Mouse (Mus musculus): ENCODE results near the gene Gm8212.
"Not testable (repeated sequence)": the region's sequence is repeated elsewhere in the genome, so short reads cannot be mapped to it uniquely, and the experiment has no call there.

The Gm8212 gene

DNA sequence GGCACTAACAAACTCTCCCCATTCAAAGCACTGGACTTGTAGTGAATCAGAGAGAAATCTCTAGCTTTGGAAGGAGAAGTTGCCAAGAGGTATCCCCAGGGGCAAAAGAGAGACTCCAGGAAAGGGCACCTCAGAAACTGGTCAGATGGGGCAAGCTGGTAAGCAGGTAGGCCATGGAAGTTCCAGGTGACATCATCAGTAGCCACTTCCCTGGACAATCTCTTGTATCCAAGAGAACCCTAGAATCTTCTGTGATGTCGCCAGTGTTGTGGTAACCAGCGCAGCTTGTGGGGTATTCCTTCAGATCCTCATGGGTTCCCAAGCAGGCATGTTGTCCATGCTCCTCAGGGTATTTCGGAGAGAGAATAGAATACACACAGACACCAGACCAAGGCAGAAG, at the start of gene Gm8212:
Gm8212 (plus strand) TSS at position 301 of the 400 bp plus-strand sequence.
- not testable (repeated sequence) for DNase-seq (ENCODE audit: low spot score)

DNA sequence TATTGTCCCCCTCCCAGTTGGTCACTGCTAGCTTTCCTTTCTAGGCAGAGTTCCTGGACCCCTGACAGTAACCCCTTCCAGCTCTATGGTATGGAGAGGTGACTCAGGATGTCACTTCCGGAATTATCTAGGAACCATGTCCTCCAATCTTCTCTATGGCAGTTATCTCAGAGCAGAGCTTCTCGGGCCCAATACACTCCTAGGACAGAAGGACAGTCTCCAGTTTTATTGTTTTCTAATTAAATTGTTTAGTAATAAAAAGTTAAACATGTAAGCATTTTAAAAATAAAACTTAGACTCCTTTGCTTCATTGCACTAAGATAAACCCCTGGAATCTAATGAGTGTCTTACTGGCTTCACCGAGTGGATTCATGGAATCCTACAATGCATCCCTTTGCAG, 15.7 kb downstream of the Gm8212 start, which contains the start of gene 4930503E14Rik:
4930503E14Rik (minus strand) TSS at position 101 of the 400 bp plus-strand sequence.
- DNase-seq (ENCODE audit: low spot score): not testable (repeated sequence)

DNA sequence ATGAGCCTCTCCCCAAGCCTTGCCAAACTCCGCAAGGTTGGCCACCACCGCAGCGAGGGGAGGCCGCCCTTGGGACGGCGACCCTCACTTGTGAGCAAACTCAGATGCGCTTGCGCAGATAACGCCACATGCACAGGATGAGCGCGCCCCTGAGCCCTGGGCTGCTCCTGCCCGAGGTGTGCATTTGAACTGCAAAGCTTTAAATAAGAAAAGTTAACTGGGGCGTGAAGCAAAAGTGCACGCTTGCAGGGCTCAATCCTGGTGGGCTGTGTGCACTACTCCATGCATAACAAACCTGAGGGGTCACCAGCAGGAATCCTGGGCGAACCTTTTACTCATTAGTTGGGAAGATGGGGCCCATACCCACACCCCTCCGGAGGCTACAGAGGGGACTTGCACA, 50.6 kb downstream of the Gm8212 start:
- no peak for DNase-seq (ENCODE audit: low spot score)

Measured in ovary, postnatal 14 days (tissue).